In the genomic region with DNA sequence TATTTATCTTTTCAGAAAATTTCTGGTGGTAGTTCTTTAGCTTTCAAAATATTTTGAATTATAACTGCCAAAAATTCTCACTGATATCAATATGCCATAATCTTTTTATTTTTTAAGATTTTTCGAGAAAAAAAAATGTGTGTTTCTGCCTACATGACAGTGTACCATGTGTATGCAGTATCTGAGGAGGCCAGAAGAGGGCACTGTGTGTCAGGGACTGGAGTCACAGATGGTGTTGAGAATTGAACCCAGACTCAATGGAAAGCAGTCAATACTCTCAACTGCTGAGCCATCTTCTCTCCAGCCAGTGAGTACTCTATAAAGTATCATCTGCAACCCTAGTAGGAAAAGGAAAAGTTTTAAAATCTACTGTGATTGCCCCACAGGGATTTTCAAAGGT, we compare ENCODE assay signal across 9 mouse cellular contexts. TPM values are rescaled to one million over a fixed set of nuclear protein-coding genes. Genes with fewer than 3 reads are reported as not detected.
DNase-seq lines count a peak whose midpoint lies in the region; ATAC-seq and TF ChIP-seq lines count a peak whose summit lies in the region.
"Had no signal": no experiment of that assay in that cellular context is flagged by ENCODE, and none has a peak within 500 bp of the region (broad histone marks: within the 10 kb centered on the region; RNA-seq: fewer than 3 reads in every experiment).

No protein-coding gene starts in this region.

- 86% methylated on average over 1 of the region's 1 CpGs for WGBS in heart, adult 2 months
- 98% methylated on average over 1 of the region's 1 CpGs for WGBS in thymus, adult 2 months

- TF ChIP-seq EP300 in heart, adult 2 months (IDR thresholded peaks at IDR 0.05; ENCODE audit: insufficient read depth, low read depth, low read length), result no peak

- no peak overlapping the region for H3K4me3 ChIP-seq in heart, adult 2 months
- H3K4me3 ChIP-seq in thymus, adult 2 months (ENCODE audit: control insufficient read depth, insufficient read depth, low read length), result no peak overlapping the region

- H3K36me3 ChIP-seq in heart, adult 2 months (ENCODE audit: control insufficient read depth, insufficient read depth, low read length), result peaks cover 4% of the 10 kb centered on the region; the same call in 1 of the 2 replicates
- peaks cover 55% of the 10 kb centered on the region for H3K36me3 ChIP-seq in thymus, adult 2 months (ENCODE audit: control insufficient read depth, insufficient read depth, low read length)

- no peak overlapping the region for H3K27ac ChIP-seq in heart, adult 2 months
- no peak overlapping the region for H3K27ac ChIP-seq in thymus, adult 2 months (ENCODE audit: control insufficient read depth, insufficient read depth, low read length)

- H3K9ac ChIP-seq in heart, adult 2 months (ENCODE audit: low read depth, low read length), result no peak overlapping the region

- intact Hi-C loops in heart, adult 2 months (cut with DNase I), result no loop called here
- intact Hi-C loops in heart, postnatal 36 days (cut with DNase I), result no loop called here
- intact Hi-C loops in left cerebral cortex, postnatal 10 days (cut with DNase I), result no loop called here

- peak; percentile 62; the same call in 1 of the 2 replicates for ATAC-seq in megakaryocyte, adult 5-6 weeks (ENCODE audit: poor library complexity, severe bottlenecking)

- TF ChIP-seq CTCF in heart, adult 2 months (IDR thresholded peaks at IDR 0.05), result peak; percentile 73
- TF ChIP-seq CTCF in thymus, adult 2 months (IDR thresholded peaks at IDR 0.05; ENCODE audit: borderline replicate concordance, control insufficient read depth, extremely low read depth, insufficient read depth, low read length, poor library complexity), result no peak

- TF ChIP-seq POLR2A in heart, adult 2 months (IDR thresholded peaks at IDR 0.05; ENCODE audit: insufficient read depth, low read depth, low read length), result no peak
- no peak for TF ChIP-seq POLR2A in thymus, adult 2 months (IDR thresholded peaks at IDR 0.05; ENCODE audit: control insufficient read depth, extremely low read depth, insufficient read depth, low read length, poor library complexity)

- no peak for DNase-seq in heart, adult 2 months
- DNase-seq in heart, postnatal 36 days, result no peak
- DNase-seq in thymus, adult 2 months, result peak; percentile 60
- no peak for DNase-seq in thymus, adult 18-20 months
- peak; percentile 34 for DNase-seq in embryo, embryonic 9.5 days (ENCODE audit: extremely low spot score)
- no peak for DNase-seq in ovary, adult 18-20 months (ENCODE audit: low spot score)
- DNase-seq in left cerebral cortex, postnatal 10 days (ENCODE audit: extremely low spot score in 1 of 2, low spot score in 2 of 2), result no peak

- no peaks in the 10 kb centered on the region for H3K4me1 ChIP-seq in heart, adult 2 months (ENCODE audit: control insufficient read depth, insufficient read depth, low read length)
- no peaks in the 10 kb centered on the region for H3K4me1 ChIP-seq in thymus, adult 2 months (replicated peaks; ENCODE audit: control insufficient read depth, insufficient read depth, low read length)

- no peaks in the 10 kb centered on the region for H3K79me2 ChIP-seq in heart, adult 2 months (replicated peaks; ENCODE audit: control insufficient read depth, insufficient read depth, low read length)

- H3K27me3 ChIP-seq in heart, adult 2 months (ENCODE audit: control insufficient read depth, insufficient read depth, low read length), result no peaks in the 10 kb centered on the region
- H3K27me3 ChIP-seq in thymus, adult 2 months (ENCODE audit: control insufficient read depth, insufficient read depth, low read length), result no peaks in the 10 kb centered on the region

RNA-seq across cellular contexts. Expression of gene Chrna10, which starts 20.8 kb away (rescaled TPM):
- not detected for total RNA-seq in heart, adult 2 months (2021)
- polyA plus RNA-seq in heart, adult 2 months (2012; rRNA removed), result 0.21 TPM in 1 of 2 replicates, not detected in the other
- total RNA-seq in heart, postnatal 36 days (2021), result not detected
- polyA plus RNA-seq in thymus, adult 2 months (2012; rRNA removed), result 1.7 and 1.8 TPM in 2 replicates
- not detected in 2 replicates for total RNA-seq in megakaryocyte, adult 5-6 weeks (2015)
- total RNA-seq in megakaryocyte, adult 5-6 weeks (2017), result not detected in 2 replicates
- total RNA-seq in left cerebral cortex, postnatal 10 days (2021), result under 1 TPM; 0.18 to 0.43 TPM

RNA-seq across cellular contexts. Expression of gene Art5, which starts 28.2 kb away (rescaled TPM):
- 10 to 100 TPM; 15.7 to 18.3 TPM for total RNA-seq in heart, adult 2 months (2021)
- polyA plus RNA-seq in heart, adult 2 months (2012; rRNA removed), result 13.8 and 13.9 TPM in 2 replicates
- total RNA-seq in heart, postnatal 36 days (2021), result 10 to 100 TPM; 15.3 to 28.1 TPM
- 2.4 and 3.7 TPM in 2 replicates for polyA plus RNA-seq in thymus, adult 2 months (2012; rRNA removed)
- total RNA-seq in megakaryocyte, adult 5-6 weeks (2015), result 0.20 TPM in 1 of 2 replicates, not detected in the other
- not detected in 2 replicates for total RNA-seq in megakaryocyte, adult 5-6 weeks (2017)
- total RNA-seq in left cerebral cortex, postnatal 10 days (2021), result not detected
- total RNA-seq: left cerebral cortex, adult 18-20 months had no signal

RNA-seq across cellular contexts. Expression of gene Art1, which starts 35.9 kb away (rescaled TPM):
- 100 to 1,000 TPM; 242 to 279 TPM for total RNA-seq in heart, adult 2 months (2021)
- 251 and 293 TPM in 2 replicates for polyA plus RNA-seq in heart, adult 2 months (2012; rRNA removed)
- 100 to 1,000 TPM; 282 to 343 TPM for total RNA-seq in heart, postnatal 36 days (2021)
- polyA plus RNA-seq in thymus, adult 2 months (2012; rRNA removed), result 15.7 and 23.7 TPM in 2 replicates
- total RNA-seq in megakaryocyte, adult 5-6 weeks (2015), result not detected in 2 replicates
- not detected in 2 replicates for total RNA-seq in megakaryocyte, adult 5-6 weeks (2017)
- total RNA-seq in left cerebral cortex, postnatal 10 days (2021), result not detected
- total RNA-seq: left cerebral cortex, adult 18-20 months had no signal

RNA-seq across cellular contexts. Expression of gene Trpc2, which starts 54.5 kb away (rescaled TPM):
- under 1 TPM in 1 of 2 experiments, not detected in 1; 0.23 TPM for total RNA-seq in heart, adult 2 months (2021)
- polyA plus RNA-seq in heart, adult 2 months (2012; rRNA removed), result 0.70 and 1.2 TPM in 2 replicates
- total RNA-seq in heart, postnatal 36 days (2021), result under 1 TPM; 0.28 to 0.70 TPM
- 0.61 and 0.92 TPM in 2 replicates for polyA plus RNA-seq in thymus, adult 2 months (2012; rRNA removed)
- 0.41 TPM in 1 of 2 replicates, not detected in the other for total RNA-seq in megakaryocyte, adult 5-6 weeks (2015)
- 0.20 and 0.37 TPM in 2 replicates for total RNA-seq in megakaryocyte, adult 5-6 weeks (2017)
- total RNA-seq in left cerebral cortex, postnatal 10 days (2021), result under 1 TPM in 1 of 2 experiments, not detected in 1; 0.73 TPM
- total RNA-seq: left cerebral cortex, adult 18-20 months had no signal

Comparison
In these comparisons a context has a peak if more than half of its experiments do, and no peak if none do; other contexts are left out.
1. DNase-seq: peak in thymus, adult 2 months (single experiment) and embryo, embryonic 9.5 days (single experiment); none in heart, adult 2 months (0 of 2), heart, postnatal 36 days (0 of 2), thymus, adult 18-20 months (0 of 2), ovary, adult 18-20 months (single experiment) and left cerebral cortex, postnatal 10 days (0 of 2).
2. RNA of gene Art5, which starts 28.2 kb away (total RNA-seq): 15.3 to 28.1 TPM in heart, postnatal 36 days and 15.7 to 18.3 TPM in heart, adult 2 months; 0.20 TPM in megakaryocyte, adult 5-6 weeks and not detected in left cerebral cortex, postnatal 10 days; every median in the first group is over 10 times any median in the second.
3. RNA of gene Art1, which starts 35.9 kb away (total RNA-seq): 282 to 343 TPM in heart, postnatal 36 days and 242 to 279 TPM in heart, adult 2 months; not detected in megakaryocyte, adult 5-6 weeks and not detected in left cerebral cortex, postnatal 10 days; every median in the first group is over 100 times any median in the second.